Mouse (Mus musculus) gonadal fat pad, adult 2 months (tissue): Measurements from ENCODE around the gene Krt24. TPM values are rescaled to one million over a fixed set of nuclear protein-coding genes. Genes with fewer than 3 reads are reported as not detected.

ENCODE experiments used
- DNase-seq: peaks from one replicate; pipeline ENCODE4 v3.0.0-alpha.2; 2012; ENCODE audit warnings: low read depth
- polyA plus RNA-seq: library from polyadenylated mRNA; depleted of rRNA; stranded (reverse); fragments of >200 nt; gene quantifications from 2 replicates; pipeline ENCODE4 v1.2.3, GENCODE M21; 2012; rRNA removed

Krt24 gene
- not detected in 2 replicates for polyA plus RNA-seq

DNA sequence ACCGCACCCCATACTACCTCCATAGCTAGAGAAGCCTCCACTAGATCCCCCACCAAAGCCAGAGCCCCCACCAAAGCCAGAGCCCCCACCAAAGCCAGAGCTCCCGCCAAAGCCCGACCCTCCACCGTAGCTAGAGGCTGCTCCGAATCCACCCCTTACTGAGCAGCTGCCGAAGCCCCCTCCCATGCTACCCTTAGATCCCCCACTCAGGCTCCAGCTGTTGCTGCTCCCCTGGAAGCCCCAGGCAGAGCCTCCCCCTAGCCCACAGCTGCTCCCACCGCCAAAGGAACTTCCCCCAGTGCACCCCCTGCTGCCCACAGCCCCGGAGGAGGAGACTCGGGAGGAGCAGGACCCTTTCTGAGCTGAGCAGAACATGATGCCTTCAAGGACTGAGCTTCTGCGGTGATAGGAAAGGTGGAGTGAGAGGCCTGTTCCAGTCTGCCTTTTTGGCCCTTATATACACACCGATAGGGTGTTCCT lies at the start of gene Krt24:
TSS of gene Krt24 (minus strand) at position 430 of the 480 bp plus-strand sequence.
- no peak for DNase-seq

- DNase-seq, result no peak
Measured at GRCm38 (mm10) chr11:99333426-99333825, 48.4 kb upstream of the Krt24 start.

DNA sequence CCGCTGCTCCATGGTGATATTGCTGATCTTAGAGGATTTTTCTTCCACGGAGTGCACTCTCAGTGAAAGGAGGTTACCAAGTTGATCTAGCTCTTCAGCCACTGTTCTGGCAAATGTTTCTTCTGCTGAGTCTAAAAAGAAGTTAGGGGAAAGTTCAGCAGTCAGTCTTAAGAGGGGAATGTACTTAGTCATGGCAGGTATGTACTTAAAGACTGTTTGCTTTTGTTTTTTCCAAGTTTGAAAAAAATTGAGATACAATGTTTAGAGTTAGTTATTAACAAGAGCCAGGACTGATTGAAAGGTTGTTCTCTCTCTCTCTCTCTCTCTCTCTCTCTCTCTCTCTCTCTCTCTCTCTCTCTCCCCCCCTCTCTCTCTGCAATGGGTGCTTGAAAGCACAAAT lies 44.6 kb upstream of the Krt24 start:
- DNase-seq, result no peak

DNA sequence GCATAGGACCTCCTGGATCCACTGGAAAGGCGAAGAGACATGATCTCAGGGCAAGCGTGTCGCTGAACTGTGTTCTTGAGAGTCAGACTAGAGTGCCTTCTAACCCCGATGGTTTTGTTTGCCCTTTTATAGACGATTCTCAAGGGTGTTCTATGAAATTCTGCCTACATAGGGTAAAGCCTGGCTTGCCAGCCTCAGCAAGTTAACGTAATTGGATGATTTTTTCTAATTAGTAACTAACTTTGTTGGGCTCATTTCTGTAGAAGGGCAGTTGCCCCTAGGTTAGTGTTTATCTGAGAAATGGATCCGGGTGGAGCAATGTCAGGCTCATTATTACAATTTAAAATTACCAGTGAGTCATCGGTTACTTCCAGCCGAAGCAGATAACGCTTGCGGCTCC lies 37.8 kb upstream of the Krt24 start, which contains the start of gene Krt25:
TSS of gene Krt25 (minus strand) at position 101 of the 400 bp plus-strand sequence.
- DNase-seq, result no peak

DNA sequence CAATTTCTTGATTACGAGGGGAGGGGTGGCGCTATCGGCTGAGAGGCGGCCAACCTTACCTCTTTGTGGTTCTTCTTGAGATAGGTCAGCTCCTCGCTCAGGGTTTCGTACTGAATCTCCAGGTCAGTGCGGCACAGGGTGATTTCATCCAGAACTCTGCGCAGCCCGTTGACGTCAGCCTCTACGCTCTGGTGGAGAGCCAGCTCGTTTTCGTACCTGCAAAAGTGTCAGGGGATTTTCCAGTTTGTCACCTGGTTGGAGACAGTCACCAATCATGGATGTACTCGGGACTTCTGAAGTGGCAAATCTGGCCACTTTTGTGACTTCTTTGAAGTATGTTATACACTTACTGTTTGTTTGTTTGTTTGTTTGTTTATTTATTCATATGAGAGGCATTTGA lies 36.0 kb upstream of the Krt24 start:
- DNase-seq, result no peak

DNA sequence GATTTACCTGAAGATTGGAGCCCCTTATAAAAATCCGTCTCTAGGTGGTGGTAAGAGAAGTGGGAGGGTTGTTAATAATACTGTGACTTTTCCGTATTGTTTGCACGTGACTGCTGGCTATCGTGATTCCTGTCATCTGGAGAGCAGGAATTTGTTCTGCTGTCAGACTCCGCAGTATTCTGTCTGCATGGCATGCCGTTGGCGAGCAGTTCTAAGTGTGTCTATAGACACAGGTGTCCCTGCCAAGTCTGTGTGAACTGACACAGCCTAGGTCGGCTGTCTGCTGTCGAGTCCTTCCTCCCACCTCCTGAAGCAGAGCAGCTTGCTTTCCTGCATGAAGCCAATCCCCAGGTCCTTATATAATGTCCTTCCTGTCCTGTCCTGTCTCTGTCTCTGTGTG lies 34.1 kb upstream of the Krt24 start:
- DNase-seq, result no peak

DNA sequence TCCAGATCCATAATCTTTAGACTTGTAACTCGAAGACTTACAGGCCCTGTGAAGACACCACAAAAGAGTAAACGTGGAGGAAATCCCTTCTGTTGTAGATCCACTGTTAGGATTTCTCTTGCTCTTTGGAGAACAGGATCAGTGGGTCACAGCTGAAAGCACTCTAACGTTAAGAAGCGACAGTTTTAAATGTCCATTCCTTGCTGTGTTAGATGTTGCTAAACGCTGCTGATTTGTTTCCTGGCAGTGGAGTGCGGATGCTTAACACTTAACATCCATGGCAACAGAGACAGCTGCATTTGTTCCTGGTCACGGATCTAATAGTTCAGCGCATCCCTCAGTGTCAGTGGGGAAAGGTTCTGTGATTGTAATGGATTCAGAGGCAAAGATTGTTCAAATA lies 31.5 kb upstream of the Krt24 start:
- DNase-seq, result no peak

- DNase-seq, result no peak
Measured at GRCm38 (mm10) chr11:99314594-99314993, 29.5 kb upstream of the Krt24 start.

GRCm38 (mm10) chr11:99310882-99311281 lies 25.8 kb upstream of the Krt24 start:
- DNase-seq, result no peak

GRCm38 (mm10) chr11:99307579-99307978 lies 22.5 kb upstream of the Krt24 start:
- DNase-seq, result no peak

GRCm38 (mm10) chr11:99295039-99295438 lies 10.0 kb upstream of the Krt24 start:
- no peak for DNase-seq

- DNase-seq, result no peak
Measured at GRCm38 (mm10) chr11:99292846-99293245, 7.8 kb upstream of the Krt24 start.

DNA sequence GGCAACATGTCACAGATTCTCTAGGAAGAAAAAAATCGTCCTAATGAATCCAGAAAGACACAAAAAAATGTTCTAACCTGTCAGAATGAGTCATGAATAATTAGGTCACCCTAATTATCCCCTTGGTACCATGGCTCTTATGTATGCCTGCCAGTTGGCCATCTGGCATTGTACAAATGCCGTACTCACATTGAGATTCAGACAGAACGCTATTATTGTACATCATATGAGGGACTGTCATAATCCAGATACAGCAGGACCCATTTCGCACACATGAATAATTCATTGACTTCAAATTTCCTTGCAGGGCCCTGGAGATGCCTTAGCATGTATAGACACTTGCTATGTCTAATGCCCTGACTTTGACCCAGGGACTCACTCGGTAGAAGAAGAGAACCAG lies 1.1 kb downstream of the Krt24 start:
- no peak for DNase-seq

DNA sequence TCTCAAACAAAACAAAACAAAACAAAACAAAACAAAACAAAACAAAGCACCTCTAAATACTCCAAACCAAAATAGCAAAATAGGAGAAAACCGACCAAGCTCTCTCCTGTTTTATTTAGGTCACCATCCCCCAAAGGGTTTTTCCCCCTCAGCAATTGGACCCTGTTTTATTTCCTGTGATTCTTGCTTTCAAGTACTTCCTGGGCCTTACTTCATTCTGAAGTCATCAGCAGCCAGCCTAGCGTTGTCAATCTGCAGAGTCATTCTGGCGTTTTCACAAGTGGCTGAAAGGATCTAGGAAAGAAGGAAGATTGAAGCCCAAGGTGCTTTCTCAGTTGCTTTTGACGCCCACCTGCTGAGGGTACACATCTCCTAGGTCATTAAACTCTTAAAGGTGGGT lies 1.7 kb downstream of the Krt24 start:
- DNase-seq, result no peak

DNA sequence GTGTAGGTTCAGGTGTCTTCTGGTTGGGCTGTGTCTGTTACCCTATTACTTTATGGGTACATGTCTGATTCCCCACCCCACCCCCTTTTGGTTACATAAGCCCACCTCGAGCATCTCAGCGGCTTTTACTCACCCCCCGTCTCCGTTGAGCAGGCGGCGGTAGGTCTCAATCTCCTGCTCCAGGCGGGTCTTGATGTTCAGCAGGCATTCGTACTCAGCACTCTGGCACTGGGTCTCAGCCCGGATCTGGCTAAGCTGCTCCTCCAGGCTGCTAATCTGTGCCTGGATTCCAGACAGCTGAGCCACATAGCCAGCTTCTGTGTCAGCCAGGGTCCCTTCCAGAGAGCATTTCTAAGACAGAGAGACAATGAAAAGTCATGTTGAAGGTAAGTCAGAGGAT lies 3.9 kb downstream of the Krt24 start:
- DNase-seq, result no peak

- DNase-seq, result no peak
Measured at GRCm38 (mm10) chr11:99279986-99280385, 5.1 kb downstream of the Krt24 start.

DNA sequence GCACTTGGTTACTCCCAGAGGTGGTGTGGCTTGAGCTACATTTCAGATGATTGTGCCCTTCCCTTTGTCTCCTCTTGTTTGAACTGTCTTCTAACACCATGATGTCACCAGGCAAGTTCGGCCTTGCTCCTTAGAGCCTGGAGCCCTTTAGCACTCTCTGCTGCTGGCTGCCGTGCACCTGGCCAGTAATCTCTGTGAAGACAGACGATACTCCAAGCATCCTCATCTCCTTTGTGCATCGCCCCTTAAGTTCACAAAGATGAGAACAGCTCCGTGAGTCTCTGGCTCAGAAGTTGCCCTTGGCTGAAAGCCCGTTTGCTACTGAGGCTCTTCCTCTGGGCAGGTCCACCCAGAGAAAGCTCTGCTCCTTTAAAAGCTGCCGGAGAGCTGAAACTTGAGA lies 8.3 kb downstream of the Krt24 start:
- no peak for DNase-seq

DNA sequence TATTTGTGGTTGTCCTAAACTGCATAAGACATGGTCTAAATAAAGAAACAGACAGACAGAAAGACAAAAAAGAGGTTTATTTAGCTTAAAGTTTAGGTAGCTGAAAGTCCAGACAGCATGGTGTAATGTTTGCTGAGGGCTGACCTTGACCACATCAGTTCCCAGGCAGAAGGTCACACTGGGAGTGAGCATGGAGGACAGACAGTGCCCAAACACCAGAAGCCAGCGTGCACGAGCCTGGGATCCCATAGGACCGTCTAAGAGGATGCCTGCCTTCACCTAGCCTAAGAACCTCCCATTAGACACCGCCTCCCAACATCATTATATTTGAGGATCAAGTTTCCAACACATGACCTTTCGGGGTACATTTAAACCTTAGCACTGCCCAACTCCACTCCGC lies 9.4 kb downstream of the Krt24 start:
- no peak for DNase-seq

DNA sequence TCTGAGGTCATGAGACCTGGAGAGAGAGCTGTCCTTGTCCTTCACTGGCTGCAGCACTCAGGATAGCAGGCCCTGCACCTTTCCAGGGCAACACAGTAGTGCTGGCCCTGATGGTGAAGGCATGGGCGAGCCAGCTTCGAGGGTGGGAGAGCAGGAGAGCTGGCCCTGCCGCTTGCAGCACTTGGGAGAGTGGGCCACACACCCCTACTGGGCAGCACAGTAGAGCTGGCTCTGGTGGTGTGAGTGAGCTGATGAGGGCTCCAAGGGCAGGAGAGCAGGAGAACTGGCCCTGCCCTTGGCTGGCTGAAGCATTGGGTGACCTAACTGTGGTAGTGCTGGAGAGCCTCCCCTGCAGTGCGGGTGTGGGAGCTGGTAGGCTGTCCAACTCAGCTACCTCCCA lies 12.3 kb downstream of the Krt24 start:
- DNase-seq, result no peak

GRCm38 (mm10) chr11:99269192-99269591 lies 15.9 kb downstream of the Krt24 start:
- no peak for DNase-seq

DNA sequence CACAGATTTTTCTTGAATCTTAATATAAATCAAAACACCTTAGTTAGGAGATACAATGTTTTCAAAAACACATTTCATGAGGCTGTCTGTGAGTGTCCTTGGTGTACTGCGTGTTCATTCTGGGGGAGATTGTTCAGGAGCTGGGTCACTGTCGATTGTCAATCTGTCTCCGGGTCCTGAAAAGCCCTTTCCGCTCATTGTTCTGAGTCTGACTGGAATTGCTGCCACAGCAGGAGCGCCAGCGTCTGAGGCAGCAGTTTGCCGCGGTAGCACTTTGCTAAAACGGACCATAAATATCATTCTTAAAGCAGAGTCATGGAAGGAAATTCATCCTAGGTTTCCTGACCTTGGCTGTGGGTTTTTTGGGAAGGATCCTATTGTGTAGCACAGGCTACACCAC lies 19.3 kb downstream of the Krt24 start:
- DNase-seq, result no peak

GRCm38 (mm10) chr11:99265220-99265619 lies 19.8 kb downstream of the Krt24 start:
- no peak for DNase-seq

DNA sequence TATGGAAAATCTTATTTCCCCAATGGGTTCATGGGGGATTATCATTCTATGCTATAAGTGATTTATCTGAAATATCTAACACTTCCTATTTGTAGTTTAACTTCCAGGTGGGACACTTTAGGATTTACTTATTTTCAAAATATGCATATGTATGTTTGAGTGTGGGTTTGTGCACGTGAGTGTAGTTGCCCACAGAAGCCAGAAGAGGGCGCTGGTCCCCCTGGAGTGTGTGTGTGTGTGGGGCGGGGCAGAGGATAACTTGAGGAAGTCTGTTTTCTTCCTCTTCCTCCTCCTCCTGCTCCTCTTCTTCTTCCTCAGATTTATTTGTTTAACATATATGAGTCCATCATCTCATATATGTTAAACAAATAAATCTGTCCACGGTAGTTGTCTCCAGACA lies 28.8 kb downstream of the Krt24 start:
- no peak for DNase-seq

DNA sequence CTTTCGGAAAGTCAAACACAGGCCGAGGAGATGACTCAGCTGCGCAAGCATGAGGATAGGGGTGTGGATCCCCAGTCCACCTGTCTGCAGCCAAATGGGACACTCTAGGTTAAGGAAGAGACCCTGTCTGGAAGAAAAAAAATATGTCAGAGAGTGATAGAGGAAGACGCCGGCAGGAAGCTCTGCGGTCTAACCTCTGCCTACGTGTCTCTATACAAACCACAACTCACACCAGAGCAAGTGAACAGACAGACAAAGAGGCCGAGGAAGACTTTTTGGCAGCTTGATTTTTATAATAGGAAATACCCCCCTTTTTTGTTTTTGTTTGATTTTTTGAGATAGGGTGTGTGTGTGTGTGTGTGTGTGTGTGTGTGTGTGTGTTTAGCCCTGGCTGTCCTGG lies 29.7 kb downstream of the Krt24 start:
- no peak for DNase-seq

- no peak for DNase-seq
Measured at GRCm38 (mm10) chr11:99253893-99254292, 31.2 kb downstream of the Krt24 start.
